Mouse (Mus musculus) retina, postnatal 1 day (tissue): ENCODE results near the gene Atxn7l1.

Experiments
- DNase-seq: peaks from one replicate; pipeline ENCODE4 v3.0.0-alpha.2; 2012

The Atxn7l1 gene

DNA sequence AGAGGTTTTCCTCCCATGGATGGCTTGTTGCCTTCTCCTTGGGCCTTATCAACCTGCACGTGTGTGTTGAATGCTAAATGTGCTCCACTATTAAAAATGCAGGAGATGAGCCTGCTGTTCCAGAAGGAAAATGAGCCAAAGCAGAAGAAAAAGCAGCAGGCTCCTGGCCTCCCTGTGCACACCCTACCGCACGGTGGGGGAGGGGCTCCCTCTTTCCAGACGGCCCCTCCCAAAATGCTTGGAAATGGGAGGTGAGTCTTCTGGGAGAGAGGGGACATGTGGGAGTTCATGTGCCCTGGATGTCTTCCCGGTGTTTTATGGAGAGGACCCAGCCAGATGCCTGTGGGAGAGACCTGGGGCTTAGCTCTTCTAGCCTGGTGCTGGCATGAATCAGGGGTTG, 185.3 kb downstream of the Atxn7l1 start:
- DNase-seq = no peak

- DNase-seq = peak; percentile 84
Measured at GRCm38 (mm10) chr12:33333914-33334313, 186.4 kb downstream of the Atxn7l1 start.

- DNase-seq = no peak
Measured at GRCm38 (mm10) chr12:33334511-33334910, 187.0 kb downstream of the Atxn7l1 start.

GRCm38 (mm10) chr12:33334951-33335350, 187.5 kb downstream of the Atxn7l1 start:
- DNase-seq = no peak

- DNase-seq = no peak
Measured at GRCm38 (mm10) chr12:33335410-33335809, 187.9 kb downstream of the Atxn7l1 start.

- DNase-seq = no peak
Measured at GRCm38 (mm10) chr12:33336561-33337125, 189.2 kb downstream of the Atxn7l1 start.

DNA sequence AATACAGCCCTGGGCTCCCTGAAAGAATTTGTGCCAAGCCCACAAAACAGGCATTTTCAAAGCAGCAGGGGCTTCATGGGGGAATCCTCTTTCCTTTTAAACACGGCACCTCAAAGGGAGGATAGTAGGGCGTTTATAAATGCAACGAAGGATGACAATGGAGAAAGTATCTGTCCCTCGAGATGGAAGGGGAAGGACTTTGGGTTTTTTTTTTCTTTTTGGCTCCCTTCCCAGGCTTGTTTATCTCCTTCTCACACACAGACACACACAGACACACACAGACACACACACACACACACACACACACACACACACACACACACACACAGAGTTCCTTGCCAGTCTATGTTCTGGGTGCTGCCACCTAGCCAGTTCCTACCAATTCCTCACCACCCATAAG, 189.8 kb downstream of the Atxn7l1 start:
- no peak for DNase-seq

DNA sequence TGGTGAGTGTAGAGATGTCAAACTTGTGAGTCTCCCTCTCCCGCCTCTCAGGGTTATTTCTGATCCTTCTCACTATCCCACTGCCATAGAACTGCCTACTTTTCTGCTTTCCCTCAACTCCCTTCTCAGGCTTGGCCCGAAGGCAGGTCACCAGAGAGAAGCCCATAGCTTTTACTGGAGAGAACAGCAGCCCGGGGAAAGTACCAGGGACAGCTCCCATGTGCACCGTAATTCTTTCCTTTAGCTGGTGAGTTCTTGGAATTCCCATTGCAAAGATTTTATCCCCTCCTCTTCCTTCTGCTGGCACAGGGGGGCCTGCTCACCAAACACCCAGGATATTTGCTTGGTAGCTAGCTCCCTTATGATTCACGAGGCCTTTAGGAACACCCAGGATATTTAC, 190.7 kb downstream of the Atxn7l1 start:
- no peak for DNase-seq

- DNase-seq = no peak
Measured at GRCm38 (mm10) chr12:33339822-33340221, 192.3 kb downstream of the Atxn7l1 start.

DNA sequence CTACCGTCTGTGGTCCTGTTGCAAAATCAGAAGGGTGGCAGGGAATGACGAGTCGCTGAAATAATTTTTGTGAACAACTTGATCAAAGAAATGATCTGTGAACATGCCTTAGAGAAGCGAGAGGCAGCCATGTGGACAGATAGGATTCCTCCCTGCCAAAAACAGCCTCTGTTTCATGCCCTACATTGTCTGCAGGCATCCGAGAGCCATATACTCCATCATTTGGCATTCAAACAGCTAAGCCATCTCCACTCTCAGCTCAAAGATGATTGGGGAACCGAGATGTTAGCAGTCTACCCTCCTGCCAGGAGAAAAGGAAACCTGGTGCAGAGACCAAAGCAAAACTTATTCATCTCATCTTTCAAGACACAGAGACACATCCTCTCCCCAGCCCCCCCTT, 193.2 kb downstream of the Atxn7l1 start:
- DNase-seq = no peak

- peak; percentile 75 for DNase-seq
Measured at GRCm38 (mm10) chr12:33341351-33341892, 193.9 kb downstream of the Atxn7l1 start.

DNA sequence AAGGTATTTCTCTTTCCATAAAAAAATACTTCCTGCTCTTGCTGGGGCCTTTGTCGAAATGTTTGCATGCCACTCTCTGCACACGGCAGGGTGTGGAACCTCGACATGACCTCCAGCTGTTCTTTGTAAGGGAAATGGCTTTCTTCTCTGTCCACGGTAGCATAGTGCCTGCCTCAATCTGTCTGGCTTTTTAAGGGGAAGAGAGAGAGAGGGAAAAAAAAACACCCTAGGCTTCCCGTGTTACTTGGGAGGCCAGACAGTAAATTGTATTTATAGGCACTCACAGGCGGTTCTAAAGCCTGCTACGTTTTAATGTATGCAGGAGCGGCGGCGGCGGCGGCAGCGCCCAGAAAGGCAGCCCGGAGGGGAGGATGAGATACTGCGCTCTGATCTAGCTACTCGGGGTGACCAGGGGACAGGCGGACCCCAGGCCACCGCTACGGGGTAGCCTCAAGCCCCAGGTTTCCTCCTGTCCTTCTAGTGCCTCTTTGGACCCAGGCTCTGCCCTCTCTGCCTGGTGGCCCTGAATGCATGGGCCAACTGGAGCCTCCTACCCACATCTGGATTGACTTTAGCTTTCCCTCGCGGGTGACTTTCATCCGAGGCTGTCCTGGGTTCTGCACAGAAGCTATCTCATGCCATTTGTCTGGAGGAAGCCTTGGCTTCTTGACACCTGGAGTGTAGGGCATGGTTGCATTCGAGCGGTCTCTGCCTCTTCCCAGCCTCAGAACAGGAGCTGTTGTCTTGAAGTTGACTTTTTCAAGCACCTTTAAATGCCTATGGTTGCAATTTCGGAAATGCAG, 197.7 kb downstream of the Atxn7l1 start:
- no peak for DNase-seq

DNA sequence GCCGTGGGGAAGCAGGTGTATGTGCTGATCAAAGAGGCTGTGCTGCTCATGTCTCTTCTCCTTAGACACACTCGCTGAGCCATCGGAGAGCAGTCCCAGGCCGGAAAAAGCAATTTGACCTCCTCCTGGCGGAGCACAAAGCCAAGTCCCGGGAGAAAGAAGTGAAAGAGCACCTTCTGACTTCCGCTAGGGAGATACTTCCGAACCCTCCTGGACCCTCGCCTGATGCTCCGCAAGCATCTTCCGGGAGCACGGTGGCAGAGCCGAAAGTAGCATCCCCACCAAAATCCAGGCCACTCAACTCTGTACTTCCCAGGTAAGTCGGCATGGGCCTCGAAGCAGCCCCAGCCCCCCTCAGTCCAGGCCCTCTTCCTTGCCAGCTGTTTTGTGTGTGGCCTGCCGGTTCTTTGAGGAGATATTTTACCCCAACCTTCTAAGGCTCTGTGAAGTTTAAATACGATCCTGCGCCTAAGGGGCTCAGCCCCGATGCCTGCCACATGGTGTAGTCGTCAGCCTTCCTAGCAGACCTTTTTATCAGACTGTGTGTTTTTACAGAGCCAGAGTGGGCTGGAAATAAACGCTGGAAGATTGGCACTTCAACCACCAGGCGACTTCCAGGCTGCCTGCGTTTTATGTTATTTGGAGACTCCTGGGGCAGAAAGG, 198.4 kb downstream of the Atxn7l1 start:
- no peak for DNase-seq

DNA sequence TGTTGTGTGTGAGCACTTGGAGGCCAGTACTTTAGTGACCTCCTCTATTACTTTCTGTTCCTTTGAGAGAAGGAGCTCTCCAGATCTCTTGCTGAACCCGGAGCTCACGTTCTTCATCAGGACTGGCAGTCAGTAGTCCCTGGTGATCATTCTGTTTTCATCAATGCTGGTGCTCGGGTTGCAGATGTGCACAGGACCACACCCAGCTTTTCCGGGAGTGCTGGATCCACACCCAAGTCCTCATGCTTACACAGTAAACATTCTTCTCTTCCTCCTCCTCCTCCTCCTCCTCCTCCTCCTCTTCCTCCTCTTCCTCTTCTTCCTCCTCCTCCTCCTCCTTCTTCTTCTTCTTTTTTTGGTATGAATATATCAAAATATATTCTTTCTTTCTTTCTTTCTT, 205.2 kb downstream of the Atxn7l1 start:
- DNase-seq = no peak

DNA sequence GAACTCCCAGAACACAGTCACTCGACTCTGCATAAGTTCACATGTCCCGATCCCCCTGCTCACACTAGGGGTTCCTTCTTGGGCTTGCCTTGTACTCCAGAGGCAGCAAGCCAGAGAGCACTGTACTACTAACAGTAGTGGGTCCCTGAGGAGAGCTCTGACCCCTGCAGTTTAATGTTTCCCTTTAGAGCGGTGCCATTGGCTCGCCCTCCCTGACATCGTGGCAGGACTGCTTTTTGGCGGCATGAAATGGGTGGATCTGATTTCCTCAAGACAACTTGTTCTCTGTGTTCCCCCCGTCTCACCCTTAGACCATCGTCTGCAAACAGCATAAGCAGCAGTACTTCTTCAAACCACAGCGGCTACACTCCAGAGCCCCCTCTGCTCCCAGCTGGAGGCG, 210.9 kb downstream of the Atxn7l1 start:
- no peak for DNase-seq

- DNase-seq = no peak
Measured at GRCm38 (mm10) chr12:33359209-33359608, 211.7 kb downstream of the Atxn7l1 start.

DNA sequence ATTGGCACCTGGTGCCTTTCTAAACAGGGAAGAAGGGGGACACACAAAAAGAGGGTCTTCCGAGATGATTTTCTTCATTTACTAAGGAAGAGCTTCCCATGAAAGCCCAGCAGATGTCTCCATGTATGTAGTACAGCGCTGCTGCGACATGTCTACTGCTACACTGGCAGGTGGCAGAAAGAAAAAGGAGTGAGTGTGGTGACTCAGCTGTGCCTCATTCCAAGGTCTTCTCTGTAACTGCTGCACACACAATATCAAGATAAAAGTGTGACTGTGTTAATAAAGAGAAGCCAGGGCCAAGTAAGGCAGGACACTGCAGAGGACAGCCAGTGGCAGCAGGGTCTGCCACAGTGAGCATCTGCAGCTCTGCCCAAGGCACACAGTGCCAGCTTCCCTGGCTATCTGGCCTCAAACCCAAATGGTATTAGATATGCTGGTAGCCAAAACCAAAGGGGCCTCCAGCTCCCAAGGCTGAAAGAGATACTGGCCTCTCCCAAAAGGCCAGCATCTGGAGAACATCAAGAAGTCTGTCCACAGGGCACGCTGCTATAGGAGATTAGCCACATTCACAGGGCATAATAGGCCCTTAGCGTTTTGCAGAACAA, 212.5 kb downstream of the Atxn7l1 start:
- DNase-seq = no peak

DNA sequence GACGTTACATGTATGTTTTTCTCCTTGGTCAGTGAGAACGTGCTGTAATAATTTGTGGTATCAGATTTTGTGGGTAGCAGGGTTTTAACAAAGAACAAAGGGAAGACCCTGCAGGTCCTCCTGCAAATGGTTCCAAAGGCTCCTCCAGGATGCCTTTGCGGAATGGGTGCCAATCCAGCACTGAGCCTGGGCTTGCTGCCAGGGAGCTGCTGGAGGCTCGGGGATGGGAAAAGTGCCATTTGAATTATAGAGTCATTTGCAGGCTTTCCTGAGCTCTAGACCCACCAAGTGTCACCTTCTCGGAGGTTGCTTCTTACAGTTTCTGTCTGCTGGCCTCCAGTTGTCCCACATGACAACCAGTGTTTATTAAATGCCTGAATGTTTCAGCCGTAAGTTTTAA, 213.2 kb downstream of the Atxn7l1 start:
- no peak for DNase-seq

DNA sequence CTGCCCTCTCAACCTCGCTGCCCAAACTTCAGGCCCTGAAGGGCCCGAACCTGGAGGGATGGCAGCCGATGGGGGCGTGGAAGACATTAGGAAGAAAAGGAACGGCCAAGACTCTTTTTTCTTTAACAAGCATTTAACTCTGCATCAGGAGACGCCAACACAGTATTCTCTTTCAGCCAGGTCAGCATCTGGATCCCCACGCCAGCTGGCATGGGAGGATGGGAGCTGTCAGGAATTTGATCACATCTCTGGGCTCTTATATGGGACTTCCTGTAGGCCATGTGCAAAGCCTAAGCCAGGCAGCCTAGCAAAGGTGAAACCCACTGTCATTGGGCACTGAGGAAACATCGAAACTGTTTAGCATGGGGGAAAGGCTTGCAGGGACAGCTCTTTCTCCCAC, 217.0 kb downstream of the Atxn7l1 start:
- DNase-seq = no peak

DNA sequence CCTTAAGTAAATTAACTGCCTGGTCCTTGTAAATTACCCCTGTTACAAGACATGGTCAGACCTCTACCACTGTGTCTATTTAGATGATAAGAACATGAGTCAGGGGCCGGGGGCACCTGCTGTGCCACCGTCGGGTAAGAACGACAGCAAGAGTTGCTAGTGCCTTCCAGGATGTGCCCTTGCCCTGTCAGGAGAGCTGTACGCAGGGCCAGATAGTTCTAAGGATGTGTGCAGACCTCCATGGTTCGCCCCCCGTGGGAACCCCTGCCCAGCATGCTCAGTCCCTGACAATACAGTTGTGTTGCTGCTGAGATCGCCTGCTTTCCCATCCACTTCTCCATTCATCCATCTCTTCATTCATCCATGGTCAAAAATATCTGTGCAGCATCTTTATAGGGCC, 217.6 kb downstream of the Atxn7l1 start:
- no peak for DNase-seq

DNA sequence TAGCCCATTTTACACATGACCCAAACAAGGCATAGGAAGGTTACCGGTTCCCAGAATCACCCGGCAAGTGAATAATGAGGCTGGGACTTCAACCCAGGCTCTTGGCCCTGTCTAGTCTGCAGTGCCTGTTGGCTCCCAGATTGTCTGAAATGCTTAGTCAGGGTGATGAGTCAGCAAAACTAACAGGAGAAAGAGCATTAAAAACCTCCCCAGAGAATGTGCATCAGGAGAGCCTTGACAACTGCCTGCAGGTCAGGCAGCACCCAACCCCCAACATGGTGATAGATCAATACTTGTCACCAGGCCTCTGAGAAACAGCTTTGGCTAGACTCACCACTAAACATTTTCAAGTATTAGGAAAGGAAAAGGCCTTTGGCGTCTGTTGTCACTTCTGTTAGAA, 222.1 kb downstream of the Atxn7l1 start:
- DNase-seq = no peak

DNA sequence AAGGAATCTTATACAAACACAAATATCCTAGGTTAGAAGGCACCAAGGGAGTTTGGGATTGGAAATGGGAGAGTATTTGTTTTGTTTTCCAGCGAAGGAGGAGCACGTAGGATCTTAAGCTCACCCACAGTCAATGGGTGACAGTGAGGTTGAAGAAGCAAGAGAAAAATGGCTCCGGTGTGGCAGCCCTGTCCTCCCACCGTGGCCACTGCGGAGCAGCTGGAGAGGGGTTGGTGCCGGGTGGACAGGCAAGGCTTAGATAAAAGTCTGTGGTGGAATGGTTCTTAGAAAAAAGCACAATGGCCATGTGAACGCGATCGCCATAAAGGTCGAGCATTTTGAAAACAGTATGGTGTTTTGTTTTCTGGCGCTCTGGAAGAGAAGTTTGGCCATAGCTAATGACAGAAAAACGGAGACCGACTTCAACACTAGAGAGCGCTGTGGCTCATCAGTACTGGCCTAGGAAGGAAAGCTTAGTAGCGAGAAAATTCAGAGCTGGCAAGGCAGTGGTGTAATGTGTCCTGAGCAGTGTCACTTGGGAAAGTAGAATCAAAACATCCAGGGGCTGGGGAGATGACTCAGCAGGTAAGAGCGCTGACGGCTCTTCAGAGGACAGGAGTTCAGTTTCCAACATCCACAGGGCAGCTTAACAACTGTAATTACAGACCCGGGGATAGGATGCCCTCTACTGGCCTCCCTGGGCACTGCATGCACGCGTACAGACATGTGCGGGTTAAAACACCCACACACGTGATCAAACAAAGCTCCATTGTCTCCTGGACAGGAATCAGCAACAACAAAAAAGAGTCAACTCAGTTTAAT, 232.3 kb downstream of the Atxn7l1 start:
- peak; percentile 90 for DNase-seq

DNA sequence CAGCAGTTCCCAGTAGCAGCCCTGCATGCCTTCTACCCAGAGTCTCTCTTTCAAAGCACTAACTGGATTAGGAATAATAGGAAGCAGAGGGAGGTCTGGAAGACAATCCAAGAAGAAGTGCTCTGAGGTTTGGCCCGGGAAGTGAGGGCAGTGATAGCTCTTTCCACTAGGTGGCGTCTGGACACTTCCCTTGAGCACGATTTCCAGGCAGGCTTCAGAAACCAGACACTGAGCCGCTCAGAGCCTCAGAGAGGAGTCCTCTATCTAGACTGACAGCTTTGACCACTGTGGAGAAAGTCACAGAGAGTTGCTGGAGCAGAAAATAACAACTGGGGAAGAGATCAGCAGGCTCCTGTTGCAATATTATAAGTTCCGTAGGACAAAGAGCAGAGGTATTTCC, 241.3 kb downstream of the Atxn7l1 start:
- peak; percentile 89 for DNase-seq
